Comparison of ENCODE assay signal across 23 mouse cellular contexts in genomic region chr16:44794416-44794815, GRCm38 (mm10). TPM values are rescaled to one million over a fixed set of nuclear protein-coding genes. Genes with fewer than 3 reads are reported as not detected.
"Had no signal": no experiment of that assay in that cellular context is flagged by ENCODE, and none has a peak within 500 bp of the region (broad histone marks: within the 10 kb centered on the region; RNA-seq: fewer than 3 reads in every experiment).

No protein-coding gene starts in this region.

- H3K9ac ChIP-seq: liver, embryonic 13.5 days; midbrain, embryonic 12.5 days; midbrain, embryonic 15.5 days; stomach, embryonic 15.5 days had no signal

- H3K4me1 ChIP-seq: liver, embryonic 13.5 days; midbrain, embryonic 12.5 days; midbrain, embryonic 15.5 days; stomach, embryonic 15.5 days had no signal

- H3K36me3 ChIP-seq: liver, embryonic 13.5 days; midbrain, embryonic 12.5 days; midbrain, embryonic 15.5 days; stomach, embryonic 15.5 days had no signal

- H3K4me3 ChIP-seq: left cerebral cortex, adult 2 months; liver, embryonic 13.5 days; midbrain, embryonic 12.5 days; midbrain, embryonic 15.5 days; stomach, embryonic 15.5 days had no signal

- H3K4me2 ChIP-seq: liver, embryonic 13.5 days; midbrain, embryonic 12.5 days; midbrain, embryonic 15.5 days; stomach, embryonic 15.5 days had no signal

- H3K9me3 ChIP-seq: liver, embryonic 13.5 days; midbrain, embryonic 12.5 days; midbrain, embryonic 15.5 days; stomach, embryonic 15.5 days had no signal

- H3K27ac ChIP-seq: left cerebral cortex, adult 2 months; liver, embryonic 13.5 days; midbrain, embryonic 12.5 days; midbrain, embryonic 15.5 days; stomach, embryonic 15.5 days had no signal

- DNase-seq: kidney, adult 18-20 months; kidney, adult 9 months; kidney, postnatal 14 days; kidney, postnatal 4 days; layer of hippocampus, adult 9-11 months; layer of hippocampus, postnatal 36 days; liver, embryonic 13.5 days; lung, adult 2 months; right cerebral cortex, adult 18-20 months; right cerebral cortex, postnatal 14 days; spleen, adult 18-20 months; thymus, postnatal 25 days had no signal

- H3K27me3 ChIP-seq: liver, embryonic 13.5 days; midbrain, embryonic 12.5 days; midbrain, embryonic 15.5 days; stomach, embryonic 15.5 days had no signal

- ATAC-seq: intestine, embryonic 16.5 days; midbrain, embryonic 15.5 days had no signal

RNA-seq across cellular contexts. Expression of gene Cd200r4, which starts 17.1 kb away (rescaled TPM):
- total RNA-seq: layer of hippocampus, adult 18-20 months; layer of hippocampus, postnatal 36 days; left cerebral cortex, postnatal 10 days had no signal
- polyA plus RNA-seq: kidney, embryonic 16.5 days; limb, embryonic 11.5 days; midbrain, embryonic 15.5 days; neural tube, embryonic 11.5 days; neural tube, embryonic 14.5 days had no signal
